Mouse (Mus musculus): ENCODE measurements around the gene Chst4. TPM values are rescaled to one million over a fixed set of nuclear protein-coding genes. Genes with fewer than 3 reads are reported as not detected.
"Not testable (repeated sequence)": the region's sequence is repeated elsewhere in the genome, so short reads cannot be mapped to it uniquely, and the experiment has no call there.

The Chst4 gene
- total RNA-seq (2021), result not detected
- long read RNA-seq, experiment 1, result 0 reads
- long read RNA-seq, experiment 2, result 0 reads

- DNase-seq (ENCODE audit: low spot score), result no peak
Observed at GRCm38 (mm10) chr8:110039659-110040058, at the start of gene Chst4. Gene Chst4, minus strand, starts transcription at chr8:110039740.

DNA sequence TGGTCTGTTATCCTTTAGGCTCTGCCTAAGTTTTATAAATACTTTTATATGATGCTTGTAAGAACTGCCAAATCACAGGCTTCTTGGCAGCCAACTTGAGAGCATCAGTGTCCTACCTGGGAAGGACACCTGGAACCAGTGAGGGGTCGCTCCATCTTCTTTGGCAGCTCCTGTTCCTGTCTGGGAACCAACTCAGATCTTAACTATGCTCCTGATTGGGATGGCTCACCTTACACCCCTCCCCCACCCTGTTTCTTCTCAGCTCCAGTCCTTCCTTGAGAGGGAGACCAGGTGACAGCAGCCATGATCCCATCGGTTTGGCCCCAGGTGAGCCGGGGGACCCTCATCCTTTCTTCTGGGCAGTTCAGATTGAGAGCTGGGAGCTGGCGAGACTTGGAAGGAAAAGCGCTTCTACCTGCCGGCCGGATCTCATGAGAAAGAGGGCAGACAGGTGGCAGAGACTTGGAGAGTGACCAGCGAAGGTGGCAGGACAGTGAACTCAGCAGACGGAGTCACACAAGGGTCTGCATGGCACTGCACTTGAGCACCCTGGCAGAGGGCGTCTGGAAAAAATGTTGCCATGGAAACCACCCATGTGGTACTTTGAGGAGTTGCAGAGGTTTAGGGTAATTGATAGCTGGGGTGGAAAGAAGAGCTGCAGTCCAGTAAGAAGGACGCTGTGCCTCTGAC, 43.0 kb upstream of the Chst4 start:
- no peak for DNase-seq (ENCODE audit: low spot score)

DNA sequence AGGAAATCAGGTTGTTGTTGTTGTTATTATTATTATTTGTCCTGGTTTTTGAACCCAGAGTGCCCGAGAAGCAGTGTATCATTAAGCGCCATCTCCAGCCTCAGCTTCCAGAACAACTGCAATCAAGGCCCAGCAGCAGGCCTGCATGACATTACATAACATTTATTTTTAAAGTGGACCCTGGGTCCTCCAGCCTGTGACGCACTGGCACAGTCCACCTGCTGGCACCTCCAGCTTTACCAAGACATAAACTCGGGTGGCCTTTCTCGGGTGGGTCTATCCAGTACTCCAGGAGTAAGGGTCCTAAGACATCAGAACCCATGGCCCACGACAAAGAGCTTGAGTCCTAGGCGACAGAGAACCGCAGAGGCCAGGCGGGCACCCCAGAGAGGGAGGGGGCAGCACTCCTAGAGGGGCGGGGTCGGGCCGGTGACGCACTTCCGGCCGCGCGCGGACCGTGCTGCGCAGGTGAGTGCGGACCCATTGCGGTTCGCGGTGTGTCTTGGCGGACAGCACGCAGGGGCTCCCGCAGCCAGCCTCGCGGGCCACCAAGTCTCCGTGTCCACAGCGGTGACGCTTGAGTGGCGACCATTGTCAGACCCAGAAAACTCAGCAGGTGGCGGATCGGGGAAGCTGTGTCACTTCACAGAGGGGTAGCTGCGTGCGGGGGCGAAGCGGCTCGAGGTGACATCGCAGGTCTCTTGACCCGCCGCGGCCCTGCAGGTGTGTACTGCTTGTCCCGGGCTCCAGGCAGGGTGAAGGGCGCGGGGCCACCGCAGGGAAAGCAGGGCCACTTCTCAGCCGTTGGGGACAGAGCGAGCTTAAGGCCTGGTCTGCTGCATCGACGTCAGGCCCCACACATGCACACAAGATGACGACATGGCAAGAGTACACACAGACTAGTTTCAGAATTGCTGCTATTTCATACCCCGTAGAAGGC, 40.0 kb upstream of the Chst4 start, which contains the start of gene Zfp612:
Gene Zfp612, plus strand, starts transcription at position 465 of the 940 bp plus-strand sequence.
- DNase-seq (ENCODE audit: low spot score), result peak; percentile 55

GRCm38 (mm10) chr8:110074496-110074895, 35.0 kb upstream of the Chst4 start:
- DNase-seq (ENCODE audit: low spot score), result no peak

DNA sequence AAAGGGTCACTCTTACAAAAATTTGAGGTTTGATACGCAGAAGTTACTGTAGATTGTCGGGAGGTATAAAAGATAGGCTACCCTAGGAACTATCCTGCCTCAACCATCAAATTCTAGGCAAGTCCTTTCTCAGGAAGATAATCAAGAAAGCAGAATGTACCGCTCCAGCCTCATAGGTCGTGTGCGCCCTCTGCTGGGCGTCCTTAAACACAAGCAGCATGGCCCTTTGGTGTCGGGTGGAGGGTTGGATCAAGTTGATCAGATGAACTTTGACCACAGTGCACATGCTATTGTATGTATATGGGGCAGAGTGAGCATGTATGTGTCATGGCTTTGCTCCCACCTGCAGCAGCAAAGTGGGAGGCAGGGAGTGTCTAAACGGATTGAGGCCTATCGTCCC, 32.1 kb upstream of the Chst4 start:
- DNase-seq (ENCODE audit: low spot score), result peak; percentile 20

GRCm38 (mm10) chr8:110069706-110070105, 30.2 kb upstream of the Chst4 start:
- DNase-seq (ENCODE audit: low spot score), result no peak

DNA sequence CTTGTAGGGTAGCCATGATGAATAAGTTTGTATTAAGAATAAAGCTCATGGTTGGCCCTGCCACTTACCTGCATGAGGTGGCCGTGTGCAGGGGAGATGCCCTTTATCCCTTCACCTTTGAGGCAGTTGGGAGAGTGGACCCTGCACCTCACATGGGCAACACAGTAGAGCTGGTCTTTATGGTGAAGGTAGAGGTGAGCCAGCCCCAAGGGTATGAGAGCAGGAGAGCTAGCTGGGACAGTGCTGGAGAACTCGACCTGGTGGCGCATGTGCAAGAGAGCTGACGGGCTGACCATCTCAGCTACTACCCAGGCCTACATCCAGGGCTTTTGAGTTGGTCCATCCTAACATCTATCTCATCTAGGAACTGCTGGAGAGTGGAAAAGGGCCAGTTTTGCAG, 26.1 kb upstream of the Chst4 start:
- no peak for DNase-seq (ENCODE audit: low spot score)

GRCm38 (mm10) chr8:110064606-110065365, 25.2 kb upstream of the Chst4 start:
- DNase-seq (ENCODE audit: low spot score), result no peak

GRCm38 (mm10) chr8:110064161-110064560, 24.6 kb upstream of the Chst4 start:
- no peak for DNase-seq (ENCODE audit: low spot score)

DNA sequence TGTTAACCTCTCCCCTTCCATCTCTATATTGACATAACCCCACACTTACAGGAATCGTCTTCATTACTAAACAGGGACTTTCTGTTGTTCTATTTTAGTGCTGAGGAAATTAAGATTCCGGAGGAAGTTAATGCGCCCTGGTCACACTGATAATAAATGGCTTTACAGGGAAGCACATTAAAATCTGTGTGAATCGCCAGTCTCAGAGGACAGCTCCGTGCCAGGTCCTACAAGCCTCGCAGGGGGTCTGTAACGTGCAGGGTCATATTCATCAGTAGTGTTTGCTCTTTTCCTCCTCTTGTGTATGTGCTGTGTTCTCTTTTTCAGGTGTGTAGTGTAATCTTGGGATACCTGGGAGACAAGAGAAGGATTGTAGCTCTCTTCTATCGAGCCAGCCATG, 18.7 kb upstream of the Chst4 start:
- no peak for DNase-seq (ENCODE audit: low spot score)

- no peak for DNase-seq (ENCODE audit: low spot score)
Observed at GRCm38 (mm10) chr8:110051208-110051607, 11.7 kb upstream of the Chst4 start.

DNA sequence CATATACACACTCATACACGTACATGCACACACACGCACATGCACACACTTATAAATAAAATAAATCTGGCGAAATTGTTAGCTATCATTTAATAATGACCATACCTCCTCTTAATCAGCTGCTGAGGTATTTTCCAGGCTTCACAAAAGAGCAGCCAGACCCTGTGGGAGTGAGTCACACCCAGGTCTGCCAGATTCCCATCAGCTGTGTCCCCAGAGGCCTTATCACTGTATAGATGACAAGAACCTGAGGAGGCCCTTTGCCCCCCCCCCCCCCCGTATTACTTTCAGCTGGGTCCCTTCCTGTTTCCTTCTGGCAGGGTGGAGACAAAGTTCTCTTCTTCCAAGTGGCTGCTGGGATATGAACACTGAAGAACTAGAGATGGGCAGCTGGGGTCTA, 969 bp upstream of the Chst4 start:
- DNase-seq (ENCODE audit: low spot score), result no peak

DNA sequence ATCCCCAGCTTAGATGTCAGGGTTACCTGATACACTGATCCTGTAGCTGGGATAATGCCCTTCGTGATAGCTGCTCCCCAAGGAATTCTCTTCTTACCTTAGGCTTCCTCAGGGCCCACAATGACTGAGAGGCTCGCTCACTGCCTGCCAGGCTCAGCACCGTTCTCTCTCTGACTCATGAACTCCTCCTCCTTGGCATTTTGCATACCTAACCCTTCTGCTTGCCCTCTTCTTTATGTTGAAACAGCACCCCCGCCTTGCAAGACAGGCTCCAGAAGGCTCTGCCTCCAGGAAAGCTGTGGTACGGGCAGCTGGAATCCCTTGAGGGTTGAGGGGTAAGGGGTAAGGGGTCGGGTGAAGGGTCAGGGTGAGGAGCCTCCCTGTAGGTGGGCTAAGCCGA, 324 bp downstream of the Chst4 start:
- no peak for DNase-seq (ENCODE audit: low spot score)

DNA sequence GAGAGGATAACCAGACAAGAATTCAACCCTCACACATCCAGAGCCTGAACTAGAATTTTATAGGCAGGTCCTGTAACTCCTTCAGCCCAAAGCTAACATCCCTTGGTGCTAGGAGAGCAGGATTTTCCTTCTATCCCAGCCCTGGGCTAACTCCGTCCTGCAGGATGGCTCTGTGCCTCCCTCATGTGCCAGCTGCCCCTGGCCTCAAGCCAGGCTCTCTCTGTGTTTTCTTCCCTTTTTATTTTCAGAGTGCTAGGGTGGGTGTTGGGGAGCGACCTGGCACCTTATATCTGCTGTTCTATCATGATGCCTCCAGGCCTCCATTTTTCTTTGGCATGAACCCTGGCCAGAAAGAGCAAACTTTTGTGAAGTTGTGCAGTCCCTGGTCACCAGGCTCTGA, 3.4 kb downstream of the Chst4 start:
- no peak for DNase-seq (ENCODE audit: low spot score)

GRCm38 (mm10) chr8:110034331-110034730, 5.2 kb downstream of the Chst4 start:
- DNase-seq (ENCODE audit: low spot score), result no peak

DNA sequence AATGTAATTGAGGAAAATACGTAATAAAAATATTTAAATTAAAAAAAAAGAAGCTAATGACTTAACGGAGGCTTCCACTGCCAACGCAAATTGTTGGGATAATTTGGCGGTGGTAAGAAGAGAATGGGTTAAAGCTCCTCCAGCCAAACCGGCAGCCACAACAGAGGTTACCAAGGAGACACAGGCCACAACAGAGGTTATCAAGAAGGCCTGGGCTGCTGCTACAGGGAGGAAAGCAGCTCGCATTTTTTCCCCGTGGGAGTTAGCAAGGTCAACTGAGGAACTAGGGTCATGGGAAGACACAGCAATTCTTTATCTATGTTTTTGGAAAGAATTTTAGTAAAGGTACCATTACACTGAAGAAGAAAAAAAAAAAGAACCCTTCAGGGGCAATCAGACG, 5.8 kb downstream of the Chst4 start:
- not testable (repeated sequence) for DNase-seq (ENCODE audit: low spot score)

- DNase-seq (ENCODE audit: low spot score), result no peak
Observed at GRCm38 (mm10) chr8:110022768-110023344, 16.7 kb downstream of the Chst4 start.

GRCm38 (mm10) chr8:110022081-110022480, 17.5 kb downstream of the Chst4 start:
- no peak for DNase-seq (ENCODE audit: low spot score)

GRCm38 (mm10) chr8:110010868-110011267, 28.7 kb downstream of the Chst4 start:
- DNase-seq (ENCODE audit: low spot score), result peak; percentile 19

DNA sequence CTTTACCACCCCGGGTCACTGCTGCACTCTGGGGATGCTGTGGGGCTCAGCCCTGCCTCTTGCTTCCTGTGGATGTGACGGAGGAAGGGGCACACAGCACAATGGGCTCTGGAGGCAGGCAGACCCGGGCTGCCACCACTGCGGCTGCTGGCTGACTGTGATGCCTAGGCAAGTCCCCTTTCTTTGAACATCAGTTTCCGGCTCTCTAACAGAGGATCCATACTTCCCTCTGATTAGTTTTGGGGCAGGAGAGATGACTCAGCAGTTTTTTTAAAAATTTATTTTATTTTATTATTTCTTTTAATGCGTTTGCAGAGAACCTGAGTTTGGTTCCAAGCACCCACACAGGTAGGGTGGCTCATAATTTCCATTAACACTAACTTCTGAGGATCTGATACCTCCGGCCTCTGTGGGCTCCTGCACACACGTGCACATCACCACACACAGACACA, 30.5 kb downstream of the Chst4 start:
- DNase-seq (ENCODE audit: low spot score), result no peak
